Mouse (Mus musculus) midbrain, embryonic 11.5 days (tissue): Measurements from ENCODE around the gene Ulk4. TPM values are rescaled to one million over a fixed set of nuclear protein-coding genes. Genes with fewer than 3 reads are reported as not detected.
"Not testable (repeated sequence)": the region's sequence is repeated elsewhere in the genome, so short reads cannot be mapped to it uniquely, and the experiment has no call there.

Source experiments
- ATAC-seq: fragments of 200-750 bp; cut with Nextera tagmentation; 2 replicates; pipeline ENCODE4 v1.8.0; 2017; ENCODE audit warnings: moderate TSS enrichment, moderate library complexity; ENCODE audit not compliant: low FRiP score
- DNase-seq: peaks from one replicate; pipeline ENCODE4 v3.0.0; 2015; ENCODE audit warnings: low spot score; ENCODE audit errors: missing footprints
- H3K27ac ChIP-seq: fragments of 300-500 bp; sonication (generic); 2 replicates; pipeline ENCODE4 v1.5.1; 2014; ENCODE audit warnings: low read depth, low read length
- H3K27me3 ChIP-seq: fragments of 300-500 bp; sonication (generic); 2 replicates; pipeline ENCODE4 v1.6.1; 2014; ENCODE audit warnings: mild to moderate bottlenecking, low read length, moderate library complexity, mixed read lengths; ENCODE audit not compliant: control insufficient read depth, insufficient read depth
- H3K36me3 ChIP-seq: fragments of 300-500 bp; sonication (generic); 2 replicates; pipeline ENCODE4 v1.6.1; 2014; ENCODE audit warnings: mild to moderate bottlenecking, low read length, moderate library complexity, mixed read lengths; ENCODE audit not compliant: control insufficient read depth, insufficient read depth
- H3K4me1 ChIP-seq: fragments of 300-500 bp; sonication (generic); 2 replicates; pipeline ENCODE4 v1.6.1; 2014; ENCODE audit warnings: low read length; ENCODE audit not compliant: control insufficient read depth, insufficient read depth
- H3K4me2 ChIP-seq: fragments of 300-500 bp; sonication (generic); 2 replicates; pipeline ENCODE4 v1.6.1; 2014; ENCODE audit warnings: mild to moderate bottlenecking, moderate library complexity
- H3K4me3 ChIP-seq: fragments of 300-500 bp; sonication (generic); 2 replicates; pipeline ENCODE4 v1.5.1; 2014; ENCODE audit warnings: low read depth, low read length
- H3K9ac ChIP-seq: fragments of 300-500 bp; sonication (generic); 2 replicates; pipeline ENCODE4 v1.6.1; 2014; ENCODE audit warnings: low read length
- H3K9me3 ChIP-seq: fragments of 300-500 bp; sonication (generic); 2 replicates; pipeline ENCODE4 v1.6.1; 2016; ENCODE audit warnings: low read length; ENCODE audit not compliant: control insufficient read depth
- WGBS: fragments of 180-500 bp; shearing (Covaris S2); extraction: QIAGEN DNeasy Blood & Tissue Kit; methylation state at CpG from one replicate; pipeline ENCODE4 v1.1.7; 2014; 5-methylcytosine and 5-hydroxymethylcytosine counted together
- polyA plus RNA-seq: library from polyadenylated mRNA; unstranded; fragments of >200 nt; fragmentation: Nextera tagmentation; extraction: Ambion mirVana; gene quantifications from 2 replicates; pipeline ENCODE4 v1.2.1, GENCODE M21; 2014

Gene Ulk4
- polyA plus RNA-seq, 1 experiment from 2014 or later = 210 TPM

GRCm38 (mm10) chr9:121056526-121056925, 220.5 kb downstream of the Ulk4 start:
- H3K9me3 ChIP-seq = no peaks in the 10 kb centered on the region
- no peaks in the 10 kb centered on the region for H3K27me3 ChIP-seq
- H3K27ac ChIP-seq = no peak overlapping the region
- H3K4me1 ChIP-seq = peaks cover 3% of the 10 kb centered on the region; the same call in 1 of the 2 replicates
- no peak overlapping the region for H3K4me3 ChIP-seq
- H3K4me2 ChIP-seq = no peak overlapping the region
- H3K9ac ChIP-seq = no peak overlapping the region
- ATAC-seq = no peak
- peak; percentile 81 for DNase-seq
- no peaks in the 10 kb centered on the region for H3K36me3 ChIP-seq
- 82% methylated on average over 3 of the region's 3 CpGs for WGBS

GRCm38 (mm10) chr9:121056036-121056435, 221.0 kb downstream of the Ulk4 start:
- no peak for ATAC-seq
- DNase-seq = no peak
- Histone ChIP-seq H3K4me2 (no peak overlapping the region), H3K9me3 (no peaks in the 10 kb centered on the region), H3K4me1 (no peaks in the 10 kb centered on the region), H3K36me3 (no peaks in the 10 kb centered on the region), H3K27ac (no peak overlapping the region), H3K4me3 (no peak overlapping the region), H3K9ac (no peak overlapping the region), H3K27me3 (no peaks in the 10 kb centered on the region)
- 74% methylated on average over 5 of the region's 5 CpGs for WGBS

GRCm38 (mm10) chr9:121045657-121046056, 231.3 kb downstream of the Ulk4 start:
- H3K36me3 ChIP-seq, H3K9me3 ChIP-seq, H3K4me1 ChIP-seq, H3K27ac ChIP-seq, ATAC-seq, DNase-seq, H3K27me3 ChIP-seq, H3K4me3 ChIP-seq, H3K4me2 ChIP-seq, H3K9ac ChIP-seq: not testable (repeated sequence)
- WGBS = 88% methylated on average over 9 of the region's 9 CpGs

GRCm38 (mm10) chr9:121044471-121045206, 232.4 kb downstream of the Ulk4 start:
- H3K9me3 ChIP-seq = no peaks in the 10 kb centered on the region
- H3K36me3 ChIP-seq = no peaks in the 10 kb centered on the region
- no peak for ATAC-seq
- no peaks in the 10 kb centered on the region; the same call in 1 of the 2 replicates for H3K4me1 ChIP-seq
- H3K4me3 ChIP-seq = no peak overlapping the region
- 85% methylated on average over 17 of the region's 17 CpGs for WGBS
- DNase-seq = peak; percentile 72
- H3K9ac ChIP-seq = no peak overlapping the region
- no peak overlapping the region for H3K27ac ChIP-seq
- no peak overlapping the region for H3K4me2 ChIP-seq
- H3K27me3 ChIP-seq = no peaks in the 10 kb centered on the region

- Histone ChIP-seq H3K36me3 (no peaks in the 10 kb centered on the region), H3K9ac (no peak overlapping the region), H3K9me3 (no peaks in the 10 kb centered on the region), H3K4me2 (no peak overlapping the region), H3K27ac (no peak overlapping the region), H3K27me3 (no peaks in the 10 kb centered on the region), H3K4me1 (peaks cover 5% of the 10 kb centered on the region), H3K4me3 (no peak overlapping the region)
- ATAC-seq (no peak), DNase-seq (peak; percentile 33)
- 92% methylated on average over 4 of the region's 4 CpGs for WGBS
Measured at GRCm38 (mm10) chr9:121043021-121043420, 234.0 kb downstream of the Ulk4 start.

- Histone ChIP-seq H3K27ac (0 out of 2 replicates have a peak overlapping the region, but pooled peaks have one; percentile 10), H3K4me2 (no peak overlapping the region), H3K4me3 (no peak overlapping the region), H3K36me3 (no peaks in the 10 kb centered on the region), H3K9ac (no peak overlapping the region), H3K27me3 (no peaks in the 10 kb centered on the region), H3K9me3 (no peaks in the 10 kb centered on the region), H3K4me1 (peaks cover 15% of the 10 kb centered on the region)
- WGBS = 64% methylated on average over 4 of the region's 4 CpGs
- no peak for ATAC-seq
- no peak for DNase-seq
Measured at GRCm38 (mm10) chr9:121038396-121038795, 238.6 kb downstream of the Ulk4 start.

GRCm38 (mm10) chr9:121037975-121038374, 239.0 kb downstream of the Ulk4 start:
- Histone ChIP-seq H3K9me3 (no peaks in the 10 kb centered on the region), H3K4me3 (no peak overlapping the region), H3K27me3 (no peaks in the 10 kb centered on the region), H3K9ac (no peak overlapping the region), H3K36me3 (no peaks in the 10 kb centered on the region), H3K4me2 (no peak overlapping the region), H3K4me1 (peaks cover 15% of the 10 kb centered on the region), H3K27ac (no peak overlapping the region)
- ATAC-seq (peak; percentile 57; the same call in 1 of the 2 replicates), DNase-seq (peak; percentile 87)
- 35% methylated on average over 5 of the region's 5 CpGs for WGBS

GRCm38 (mm10) chr9:121035296-121035695, 241.7 kb downstream of the Ulk4 start:
- Histone ChIP-seq H3K4me3 (no peak overlapping the region), H3K9me3 (no peaks in the 10 kb centered on the region), H3K36me3 (no peaks in the 10 kb centered on the region), H3K27ac (no peak overlapping the region), H3K9ac (no peak overlapping the region), H3K27me3 (no peaks in the 10 kb centered on the region), H3K4me1 (peaks cover 24% of the 10 kb centered on the region), H3K4me2 (no peak overlapping the region)
- ATAC-seq = no peak
- 82% methylated on average over 6 of the region's 6 CpGs for WGBS
- peak; percentile 56 for DNase-seq

GRCm38 (mm10) chr9:121033596-121033995, 243.4 kb downstream of the Ulk4 start:
- DNase-seq (peak; percentile 68), ATAC-seq (no peak)
- Histone ChIP-seq H3K4me1 (peaks cover 23% of the 10 kb centered on the region), H3K36me3 (no peaks in the 10 kb centered on the region), H3K4me3 (no peak overlapping the region), H3K9ac (no peak overlapping the region), H3K9me3 (no peaks in the 10 kb centered on the region), H3K27me3 (no peaks in the 10 kb centered on the region), H3K27ac (no peak overlapping the region), H3K4me2 (no peak overlapping the region)
- WGBS = 73% methylated on average over 4 of the region's 4 CpGs
